In genomic region chr17:29983190-29983589, GRCm38 (mm10) we compare ENCODE assay signal across 24 mouse cellular contexts.
"Had no signal": no experiment of that assay in that cellular context is flagged by ENCODE, and none has a peak within 500 bp of the region (broad histone marks: within the 10 kb centered on the region; RNA-seq: fewer than 3 reads in every experiment).

No protein-coding gene starts in this region.

- H3K9me3 ChIP-seq: heart, embryonic 13.5 days; heart, embryonic 15.5 days; hindbrain, embryonic 13.5 days; hindbrain, embryonic 15.5 days; kidney, embryonic 15.5 days; limb, embryonic 13.5 days; limb, embryonic 15.5 days had no signal

- H3K9ac ChIP-seq: heart, embryonic 13.5 days; heart, embryonic 15.5 days; hindbrain, embryonic 13.5 days; hindbrain, embryonic 15.5 days; kidney, embryonic 15.5 days; limb, embryonic 13.5 days; limb, embryonic 15.5 days had no signal

- H3K4me2 ChIP-seq: heart, embryonic 11.5 days; heart, embryonic 13.5 days; heart, embryonic 15.5 days; hindbrain, embryonic 13.5 days; hindbrain, embryonic 15.5 days; kidney, embryonic 15.5 days; limb, embryonic 13.5 days; limb, embryonic 15.5 days had no signal

- DNase-seq: gastrocnemius, postnatal 14 days; gastrocnemius, postnatal 36 days; heart, adult 11 months; heart, adult 2 months; heart, postnatal 14 days; heart, postnatal 36 days; kidney, adult 11 months; kidney, adult 2 months; kidney, adult 9 months; kidney, postnatal 14 days; kidney, postnatal 36 days; layer of hippocampus, adult 9-11 months; layer of hippocampus, postnatal 36 days; left cerebral cortex, postnatal 4 days had no signal

- H3K4me3 ChIP-seq: heart, adult 2 months; heart, embryonic 13.5 days; heart, embryonic 15.5 days; hindbrain, embryonic 13.5 days; hindbrain, embryonic 15.5 days; kidney, embryonic 15.5 days; limb, embryonic 13.5 days; limb, embryonic 15.5 days had no signal

- H3K4me1 ChIP-seq: hindbrain, embryonic 15.5 days had no signal

- H3K27me3 ChIP-seq: heart, embryonic 13.5 days; heart, embryonic 15.5 days; hindbrain, embryonic 15.5 days; kidney, embryonic 15.5 days had no signal

- ATAC-seq: intestine, embryonic 16.5 days had no signal

- H3K27ac ChIP-seq: heart, adult 2 months; heart, embryonic 13.5 days; heart, embryonic 15.5 days; hindbrain, embryonic 13.5 days; hindbrain, embryonic 15.5 days; kidney, embryonic 15.5 days; kidney, postnatal 0 days; limb, embryonic 13.5 days; limb, embryonic 15.5 days had no signal

- H3K36me3 ChIP-seq: heart, embryonic 13.5 days; heart, embryonic 15.5 days; hindbrain, embryonic 13.5 days; hindbrain, embryonic 15.5 days; kidney, embryonic 15.5 days; limb, embryonic 13.5 days; limb, embryonic 15.5 days had no signal
